Mouse (Mus musculus) hindbrain, embryonic 16.5 days (tissue): ENCODE data around the gene Klhl20. TPM values are rescaled to one million over a fixed set of nuclear protein-coding genes. Genes with fewer than 3 reads are reported as not detected.
A peak's percentile ranks its signal among the peaks of the same experiment; 100 is the strongest.

Experiments
- ATAC-seq: fragments of 200-750 bp; cut with Nextera tagmentation; 2 replicates; pipeline ENCODE4 v1.8.0; 2017; ENCODE audit warnings: moderate TSS enrichment, moderate library complexity
- H3K27ac ChIP-seq: fragments of 300-500 bp; sonication (generic); 2 replicates; pipeline ENCODE4 v1.5.1; 2014; ENCODE audit warnings: low read depth, mild to moderate bottlenecking, control low read depth, low read length, moderate library complexity
- H3K27me3 ChIP-seq: fragments of 300-500 bp; sonication (generic); replicated peaks from 2 replicates; pipeline ENCODE4 v1.6.1; 2014; ENCODE audit warnings: low read length; ENCODE audit not compliant: control insufficient read depth, insufficient read depth
- H3K36me3 ChIP-seq: fragments of 300-500 bp; sonication (generic); 2 replicates; pipeline ENCODE4 v1.6.1; 2014; ENCODE audit warnings: mild to moderate bottlenecking, low read length, moderate library complexity, mixed read lengths; ENCODE audit not compliant: control insufficient read depth, insufficient read depth
- H3K4me1 ChIP-seq: fragments of 300-500 bp; sonication (generic); 2 replicates; pipeline ENCODE4 v1.6.1; 2014; ENCODE audit warnings: low read depth, low read length; ENCODE audit not compliant: control insufficient read depth, insufficient read depth
- H3K4me2 ChIP-seq: fragments of 300-500 bp; sonication (generic); 2 replicates; pipeline ENCODE4 v1.6.1; 2014; ENCODE audit warnings: mild to moderate bottlenecking, low read length, control low read depth, moderate library complexity
- H3K4me3 ChIP-seq: fragments of 300-500 bp; sonication (generic); 2 replicates; pipeline ENCODE4 v1.5.1; 2014; ENCODE audit warnings: mild to moderate bottlenecking, low read length, control low read depth, moderate library complexity
- H3K9ac ChIP-seq: fragments of 300-500 bp; sonication (generic); 2 replicates; pipeline ENCODE4 v1.6.1; 2014; ENCODE audit warnings: low read depth, mild to moderate bottlenecking, control low read depth, low read length, moderate library complexity
- H3K9me3 ChIP-seq: fragments of 300-500 bp; sonication (generic); 2 replicates; pipeline ENCODE4 v1.6.1; 2014; ENCODE audit warnings: mild to moderate bottlenecking, low read length, moderate library complexity; ENCODE audit not compliant: control insufficient read depth
- WGBS: fragments of 180-500 bp; shearing (Covaris S2); extraction: QIAGEN DNeasy Blood & Tissue Kit; methylation state at CpG from one replicate; pipeline ENCODE4 v1.1.7; 2014; 5-methylcytosine and 5-hydroxymethylcytosine counted together
- polyA plus RNA-seq: library from polyadenylated mRNA; unstranded; fragments of >200 nt; fragmentation: Nextera tagmentation; extraction: Ambion mirVana; gene quantifications from 2 replicates; pipeline ENCODE4 v1.2.1, GENCODE M21; 2015

Klhl20 gene
- polyA plus RNA-seq, 1 experiment from 2014 or later: 17.2 TPM

DNA sequence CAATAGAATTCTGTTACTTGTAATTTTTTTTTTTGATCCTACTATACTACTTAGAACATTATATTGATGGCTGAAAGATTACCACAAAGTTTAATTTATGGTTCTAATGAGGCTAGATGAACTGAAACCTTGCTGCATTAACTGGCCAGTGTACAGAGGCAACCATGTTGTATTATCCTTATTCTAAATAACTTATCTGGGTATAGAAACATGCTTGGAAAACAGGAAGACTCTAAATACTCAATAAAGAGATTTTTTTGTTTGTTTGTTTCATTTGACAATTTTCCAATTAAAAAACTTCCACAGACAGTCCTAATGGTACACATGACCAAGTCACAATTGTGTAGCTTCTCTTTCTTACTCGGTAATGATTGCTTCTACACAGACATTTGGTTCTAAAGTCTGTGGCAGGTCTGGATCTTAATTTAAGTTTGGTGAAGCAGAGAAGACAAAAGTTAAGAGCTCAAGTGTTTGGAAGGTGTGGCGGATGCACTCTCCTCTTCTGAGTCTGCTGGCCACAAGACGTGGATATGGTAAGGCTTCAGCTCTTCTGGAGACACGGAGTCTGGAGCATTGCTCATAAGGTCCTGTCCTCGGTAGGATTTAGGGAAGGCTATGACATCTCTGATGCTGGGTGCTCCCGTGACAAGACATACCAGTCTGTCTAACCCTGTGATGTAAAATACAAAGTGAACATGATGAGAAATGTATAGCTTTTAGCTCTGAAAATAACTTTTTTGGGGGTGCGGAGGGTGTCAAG, 89.9 kb downstream of the Klhl20 start:
- no peak overlapping the region for H3K9ac ChIP-seq
- no peak for ATAC-seq
- H3K4me3 ChIP-seq: no peak overlapping the region
- peaks cover 31% of the 10 kb centered on the region for H3K36me3 ChIP-seq
- H3K27ac ChIP-seq: no peak overlapping the region
- peaks cover 19% of the 10 kb centered on the region for H3K4me1 ChIP-seq
- no peak overlapping the region for H3K4me2 ChIP-seq
- WGBS: 94% methylated on average over 7 of the region's 7 CpGs
- no peaks in the 10 kb centered on the region for H3K27me3 ChIP-seq
- H3K9me3 ChIP-seq: no peaks in the 10 kb centered on the region

DNA sequence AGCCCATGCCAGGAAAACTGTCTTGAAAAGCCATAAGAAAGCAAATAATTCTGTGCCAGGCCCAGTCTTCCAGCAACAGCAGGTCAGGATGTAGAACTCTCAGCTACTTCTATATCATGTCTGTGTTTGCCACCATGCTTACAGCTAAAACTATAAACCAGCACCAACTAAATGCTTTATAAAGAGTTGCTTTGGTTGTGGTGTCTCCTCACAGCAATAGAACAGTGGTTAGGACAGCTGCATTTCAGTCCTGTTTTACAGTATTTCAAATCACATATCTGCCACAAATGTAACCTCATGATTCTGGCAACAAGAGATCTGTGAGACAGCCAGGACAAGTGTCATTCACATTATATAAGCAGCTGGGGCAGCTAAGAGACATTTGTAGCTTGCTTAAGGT, 90.5 kb downstream of the Klhl20 start:
- peaks cover 19% of the 10 kb centered on the region for H3K4me1 ChIP-seq
- ATAC-seq: no peak
- H3K36me3 ChIP-seq: peaks cover 28% of the 10 kb centered on the region
- no peak overlapping the region for H3K4me3 ChIP-seq
- H3K9me3 ChIP-seq: no peaks in the 10 kb centered on the region
- H3K4me2 ChIP-seq: no peak overlapping the region
- no peak overlapping the region for H3K9ac ChIP-seq
- no peaks in the 10 kb centered on the region for H3K27me3 ChIP-seq
- no peak overlapping the region for H3K27ac ChIP-seq

DNA sequence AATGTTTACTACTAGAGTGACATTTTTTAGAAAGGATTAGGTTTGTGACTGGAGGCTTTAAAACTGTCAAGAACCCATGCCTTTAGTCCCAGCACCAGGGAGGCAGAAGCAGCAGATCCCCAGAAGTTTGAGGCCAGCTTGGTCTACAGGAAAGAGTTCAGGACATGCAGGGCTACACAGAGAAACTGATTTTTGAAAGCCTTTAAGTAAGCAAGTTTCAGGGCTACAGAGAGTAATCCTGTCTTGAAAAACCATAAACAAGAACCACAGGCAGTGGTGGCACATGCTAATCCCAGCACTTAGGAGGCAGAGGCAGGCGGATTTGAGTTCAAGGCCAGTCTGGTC, 90.9 kb downstream of the Klhl20 start:
- 70% methylated on average over 1 of the region's 1 CpGs for WGBS
- H3K36me3 ChIP-seq: peaks cover 28% of the 10 kb centered on the region
- ATAC-seq: no peak

DNA sequence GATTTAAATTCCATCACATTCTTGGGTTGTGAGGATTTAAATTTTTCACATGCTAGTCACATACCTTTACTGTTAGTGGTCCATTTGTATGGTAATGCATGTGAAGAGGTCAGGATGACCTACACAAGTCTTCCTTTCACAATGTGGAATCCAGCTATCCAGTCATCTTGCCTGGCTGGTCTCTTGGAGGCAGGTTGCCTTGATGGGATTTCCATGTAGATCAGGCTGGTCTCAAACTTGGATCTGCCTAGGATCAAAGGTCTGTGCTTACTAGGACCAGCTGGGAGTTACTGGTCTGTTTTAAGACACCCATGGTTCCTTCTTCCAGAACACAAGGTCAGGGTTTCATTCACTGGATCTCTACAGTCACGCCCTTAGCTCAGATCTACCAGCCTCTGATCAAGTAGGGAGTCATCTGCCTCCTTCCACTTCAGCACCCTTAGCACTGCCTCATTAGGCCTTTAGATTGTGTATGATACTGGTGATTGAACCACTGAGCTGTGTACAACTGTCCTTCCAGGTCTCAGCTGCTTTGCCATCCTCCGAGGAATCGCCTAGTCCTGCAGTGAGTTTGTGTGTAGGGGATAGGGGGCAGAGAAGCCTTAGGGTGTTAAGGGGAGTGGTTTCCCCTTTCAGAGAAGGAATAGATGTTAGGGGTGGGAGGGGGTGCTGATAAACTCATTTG, 91.4 kb downstream of the Klhl20 start:
- Histone ChIP-seq H3K4me2 (no peak overlapping the region), H3K36me3 (peaks cover 27% of the 10 kb centered on the region), H3K4me1 (peaks cover 19% of the 10 kb centered on the region), H3K4me3 (no peak overlapping the region), H3K9ac (no peak overlapping the region), H3K9me3 (no peaks in the 10 kb centered on the region), H3K27me3 (no peaks in the 10 kb centered on the region), H3K27ac (peak overlapping the region; percentile 32)
- peak; percentile 43 for ATAC-seq
- 15% methylated on average over 3 of the region's 3 CpGs for WGBS

More for the DNA sequence above, 90.9 kb downstream of the Klhl20 start:
- no peak overlapping the region for H3K9ac ChIP-seq
- H3K4me2 ChIP-seq: no peak overlapping the region
- H3K27ac ChIP-seq: peak overlapping the region; percentile 32
- no peaks in the 10 kb centered on the region for H3K27me3 ChIP-seq
- no peaks in the 10 kb centered on the region for H3K9me3 ChIP-seq
- H3K4me1 ChIP-seq: peaks cover 19% of the 10 kb centered on the region
- no peak overlapping the region for H3K4me3 ChIP-seq

DNA sequence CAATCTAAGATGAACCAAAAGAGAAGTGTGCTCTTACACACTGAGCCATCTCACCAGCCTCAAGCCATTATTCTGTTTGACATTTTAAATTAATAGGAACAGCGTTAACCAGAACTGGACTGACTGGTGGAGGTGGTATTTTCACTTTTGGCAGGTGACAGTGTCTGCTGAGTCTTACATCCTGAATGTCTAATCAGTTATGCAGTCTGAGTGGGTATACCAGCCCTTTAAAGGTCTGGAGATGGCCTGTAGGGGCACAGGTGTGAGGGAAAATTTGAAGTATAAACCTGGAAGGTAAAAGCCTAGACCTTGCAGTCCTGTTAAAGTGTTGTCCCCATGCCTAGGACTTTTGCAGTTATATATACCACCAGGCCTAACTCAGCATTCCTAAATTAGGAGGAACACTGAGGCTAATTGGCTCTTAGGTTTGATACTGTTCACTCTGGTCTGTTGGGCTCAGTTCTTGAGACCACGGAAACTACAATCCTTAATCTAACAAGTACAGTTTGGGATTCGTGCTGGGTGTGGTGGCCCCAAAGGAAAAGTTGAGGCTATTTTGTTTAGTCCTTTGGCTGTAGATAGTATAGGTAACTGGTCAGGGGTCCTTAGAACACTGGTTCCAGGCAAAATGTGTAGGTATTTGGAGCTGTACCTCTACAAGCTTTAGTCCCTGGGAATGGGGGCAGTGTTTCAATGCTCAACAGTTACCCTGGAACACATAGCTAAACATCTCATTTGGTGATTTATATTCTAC, 92.2 kb downstream of the Klhl20 start:
- no peak overlapping the region for H3K9ac ChIP-seq
- H3K27ac ChIP-seq: no peak overlapping the region
- no peak for ATAC-seq
- H3K4me2 ChIP-seq: no peak overlapping the region
- 12% methylated on average over 3 of the region's 3 CpGs for WGBS
- no peaks in the 10 kb centered on the region for H3K27me3 ChIP-seq
- H3K36me3 ChIP-seq: peaks cover 23% of the 10 kb centered on the region
- no peaks in the 10 kb centered on the region for H3K9me3 ChIP-seq
- H3K4me3 ChIP-seq: no peak overlapping the region
- H3K4me1 ChIP-seq: peaks cover 19% of the 10 kb centered on the region

Other genes with a start within 250 kb of the Klhl20 start
- 5.0 and 6.0 TPM in 2 replicates for gene Rc3h1, start 225.1 kb downstream of the Klhl20 start, polyA plus RNA-seq
- 2.7 and 3.1 TPM in 2 replicates for gene Serpinc1, start 152.9 kb downstream of the Klhl20 start, polyA plus RNA-seq
- gene Zbtb37, start 96.7 kb downstream of the Klhl20 start, polyA plus RNA-seq: 9.6 and 11.8 TPM in 2 replicates
- 28.5 and 29.0 TPM in 2 replicates for gene Dars2, start 60.9 kb downstream of the Klhl20 start, polyA plus RNA-seq
- gene Cenpl, start 60.8 kb downstream of the Klhl20 start, polyA plus RNA-seq: 10.4 and 11.7 TPM in 2 replicates
- gene Ankrd45, start 11.2 kb upstream of the Klhl20 start, polyA plus RNA-seq: 29.8 and 32.0 TPM in 2 replicates
- 0.87 and 1.1 TPM in 2 replicates for gene Tex50, start 27.8 kb upstream of the Klhl20 start, polyA plus RNA-seq
- gene Prdx6, start 119.7 kb upstream of the Klhl20 start, polyA plus RNA-seq: 182 and 208 TPM in 2 replicates